Mouse (Mus musculus): ENCODE data around the gene Ntn4.
"Not testable (repeated sequence)": the region's sequence is repeated elsewhere in the genome, so short reads cannot be mapped to it uniquely, and the experiment has no call there.

Gene Ntn4

DNA sequence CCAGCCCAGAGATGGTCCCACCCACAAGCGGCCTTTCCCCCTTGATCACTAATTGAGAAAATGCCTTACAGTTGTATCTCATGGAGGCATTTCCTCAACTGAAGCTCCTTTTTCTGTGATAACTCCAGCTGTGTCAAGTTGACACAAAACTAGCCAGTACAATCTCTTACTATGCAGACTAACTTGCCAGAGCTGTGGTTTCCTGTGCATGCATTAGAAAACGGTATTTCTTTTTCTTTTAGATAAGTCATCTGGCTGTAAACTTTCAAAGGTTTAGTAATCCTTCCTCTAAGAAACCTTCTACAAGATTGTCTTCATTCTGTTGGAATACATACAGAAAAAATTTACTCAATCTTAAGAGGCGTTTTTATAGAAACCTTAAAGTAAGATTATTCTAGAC is 44.9 kb downstream of the Ntn4 start:
- not testable (repeated sequence) for DNase-seq (ENCODE audit: low spot score)

DNA sequence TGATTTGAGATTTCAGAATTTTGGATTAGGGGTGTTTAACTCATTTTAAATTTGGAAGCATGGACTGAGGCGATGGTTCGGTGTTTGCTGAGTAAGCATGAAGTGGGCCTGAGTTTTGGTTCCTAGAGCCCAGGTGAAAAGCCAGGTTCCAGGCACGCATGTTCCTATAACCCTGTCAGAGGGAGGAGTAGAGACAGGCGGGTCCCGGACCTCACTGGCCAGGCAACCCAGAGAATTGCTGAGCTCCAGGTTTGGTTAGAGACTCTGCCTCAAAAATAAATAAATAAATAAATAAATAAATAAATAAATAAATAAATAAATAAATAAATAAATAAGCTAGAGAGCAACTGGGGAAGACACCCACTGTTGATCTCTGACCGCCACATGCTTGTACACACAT is 46.1 kb downstream of the Ntn4 start:
- no peak for DNase-seq (ENCODE audit: low spot score)

DNA sequence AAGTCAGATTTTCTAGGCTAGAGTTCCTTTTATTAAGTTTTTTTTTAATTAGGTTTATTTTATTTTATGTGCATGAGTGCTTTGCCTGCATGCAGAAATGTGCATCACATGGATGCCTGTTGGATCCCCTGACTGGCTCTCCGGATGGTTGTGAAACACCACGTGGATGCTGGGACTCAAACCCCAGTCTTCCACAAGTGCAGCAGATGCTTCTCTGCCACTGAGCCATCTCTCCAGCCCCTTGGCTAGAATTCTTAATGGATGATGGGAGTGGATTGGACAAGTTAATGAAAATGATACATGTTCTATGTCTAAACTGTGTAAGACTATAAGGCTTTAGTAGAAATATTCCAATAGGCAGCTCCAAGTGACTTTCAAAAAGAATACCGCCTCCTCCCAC is 47.3 kb downstream of the Ntn4 start:
- no peak for DNase-seq (ENCODE audit: low spot score)

DNA sequence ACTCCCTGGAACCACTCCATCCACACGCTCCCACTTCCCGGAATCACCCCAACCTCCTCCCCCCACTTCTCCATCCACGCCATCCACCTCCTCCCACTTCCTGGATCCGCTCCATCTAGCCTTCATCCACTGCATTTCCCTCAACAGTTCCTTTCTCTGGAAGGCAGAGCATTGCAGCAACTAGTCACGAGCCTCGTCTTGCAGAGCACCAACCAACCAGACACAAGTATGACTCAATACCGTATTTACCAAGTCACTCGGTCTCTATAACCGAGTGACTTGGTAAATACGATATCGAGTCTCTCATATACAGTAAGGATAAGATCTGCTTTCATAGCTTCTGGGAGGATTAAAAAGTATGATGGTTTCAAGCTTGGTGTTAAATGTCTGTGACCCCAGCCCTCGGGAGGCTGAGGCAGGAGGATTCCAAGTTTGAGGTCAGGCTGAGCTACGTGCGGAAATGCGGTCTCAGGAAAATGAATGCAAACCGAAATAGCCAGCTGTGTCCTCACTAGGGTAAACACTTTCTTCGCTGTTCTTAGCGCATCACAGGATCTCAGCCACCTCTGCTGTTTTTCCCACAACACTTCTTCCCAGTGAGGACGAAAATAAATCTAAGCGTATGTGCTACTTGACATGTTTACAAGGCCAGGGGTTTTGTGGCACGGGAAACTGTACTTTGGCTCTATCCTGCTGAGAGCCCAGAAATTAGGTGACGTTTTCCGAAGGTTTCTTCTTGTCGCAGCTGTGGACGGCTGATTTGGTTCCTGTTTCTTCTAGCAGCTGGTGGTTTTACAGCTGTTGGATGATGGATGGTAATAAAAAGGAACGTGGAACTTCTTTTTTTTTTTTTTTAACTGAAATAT is 48.1 kb downstream of the Ntn4 start:
- no peak for DNase-seq (ENCODE audit: low spot score)

DNA sequence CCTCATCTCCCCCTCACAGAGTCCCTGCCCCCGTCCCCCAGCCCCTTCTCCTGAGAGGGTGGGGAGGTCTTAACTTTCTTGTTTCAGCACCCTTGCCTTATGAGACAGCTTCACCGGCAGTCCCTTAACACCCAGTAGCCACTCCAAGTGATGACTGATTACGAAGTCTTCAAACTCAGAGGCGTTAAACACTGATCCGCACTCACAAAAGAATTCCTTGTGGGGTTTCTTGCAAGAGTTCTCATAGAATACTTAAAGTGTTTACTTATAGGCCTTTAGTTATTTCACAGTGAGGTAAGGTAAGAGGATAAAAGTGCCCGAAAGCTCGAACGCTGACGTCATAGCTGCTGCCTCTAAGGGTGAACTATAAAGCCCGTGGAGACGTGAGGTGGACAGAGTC is 50.9 kb downstream of the Ntn4 start:
- DNase-seq (ENCODE audit: low spot score) = no peak

DNA sequence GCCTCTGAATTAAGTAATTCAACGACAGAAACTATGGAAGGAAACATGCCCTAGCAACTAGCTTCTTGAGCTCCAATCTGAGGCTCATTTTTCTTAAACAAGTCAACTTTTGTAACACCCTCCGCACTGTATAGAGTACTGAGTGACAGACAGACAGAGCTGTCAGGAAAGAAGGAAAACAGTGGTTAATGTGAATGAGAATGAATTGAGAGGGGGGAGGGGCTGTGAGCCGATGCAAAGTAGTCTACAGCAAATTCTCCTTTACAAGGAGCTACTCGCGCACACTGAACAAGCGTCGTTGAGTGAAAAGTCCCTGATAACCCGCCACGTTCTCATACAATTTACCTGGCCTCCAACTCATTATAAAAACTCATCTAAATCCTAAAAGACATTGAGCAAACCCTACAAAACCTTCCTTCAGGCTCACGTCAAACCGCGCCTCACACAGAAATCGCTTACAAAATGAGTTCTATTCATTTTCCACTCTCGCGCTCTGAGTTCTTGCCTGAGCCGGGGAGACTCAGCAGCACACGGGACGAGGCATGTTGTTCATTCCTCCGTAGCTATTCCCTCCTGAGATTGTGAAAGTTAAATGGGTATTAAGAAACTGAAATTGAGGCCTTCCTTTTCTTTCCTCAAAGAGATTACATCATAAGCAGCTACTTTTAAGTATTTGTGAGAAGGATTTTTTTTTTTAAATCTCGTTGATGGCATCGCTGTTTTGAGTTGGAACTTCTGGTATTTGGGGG is 54.7 kb downstream of the Ntn4 start:
- DNase-seq (ENCODE audit: low spot score) = no peak

DNA sequence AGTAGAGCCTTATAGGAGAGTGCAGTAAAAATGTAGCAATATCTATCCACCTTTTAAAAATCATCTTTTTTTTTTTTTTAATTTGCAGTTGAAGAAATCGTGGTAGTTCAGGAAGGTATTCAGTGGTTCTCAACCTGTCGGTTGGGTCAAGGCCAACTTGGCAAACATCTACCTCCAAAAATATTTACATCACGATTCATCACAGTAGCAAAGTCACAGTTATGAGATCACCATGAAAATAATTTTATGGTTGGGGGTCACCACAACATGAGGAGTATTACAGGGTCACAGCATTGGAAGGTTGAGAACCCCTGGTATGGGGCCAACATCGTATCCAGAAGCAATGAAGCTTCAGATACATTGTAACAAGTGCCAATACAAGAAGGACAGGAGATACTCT is 55.5 kb downstream of the Ntn4 start:
- DNase-seq (ENCODE audit: low spot score) = no peak

DNA sequence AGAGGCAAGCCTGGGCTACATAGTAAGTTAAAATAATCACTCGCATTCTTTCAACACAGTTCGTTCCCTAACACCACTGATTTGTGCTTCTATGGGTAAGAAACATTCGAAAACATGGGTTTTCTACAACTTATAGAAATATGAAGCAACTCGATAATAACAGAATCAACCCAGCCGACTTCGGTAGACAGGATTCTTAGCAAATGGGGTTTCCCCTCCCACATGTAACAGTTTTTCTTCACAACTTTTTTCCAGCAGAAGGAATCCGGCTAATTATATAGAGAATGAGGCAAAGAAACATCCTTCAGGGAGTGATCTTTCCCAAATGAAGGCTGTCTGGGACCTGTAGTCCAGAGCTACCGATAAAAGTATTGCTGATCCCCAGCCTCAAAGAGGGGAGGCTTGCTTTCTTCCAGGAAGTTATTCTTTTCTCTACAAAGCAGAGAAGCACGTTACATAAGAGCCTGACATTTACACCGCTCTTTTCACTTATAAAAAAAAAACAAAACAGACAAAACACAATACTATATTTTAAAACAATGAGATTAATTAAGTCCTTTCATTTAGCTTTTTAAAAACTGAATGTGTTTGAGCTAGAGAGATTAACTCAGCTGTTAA is 57.5 kb downstream of the Ntn4 start:
- no peak for DNase-seq (ENCODE audit: low spot score)

DNA sequence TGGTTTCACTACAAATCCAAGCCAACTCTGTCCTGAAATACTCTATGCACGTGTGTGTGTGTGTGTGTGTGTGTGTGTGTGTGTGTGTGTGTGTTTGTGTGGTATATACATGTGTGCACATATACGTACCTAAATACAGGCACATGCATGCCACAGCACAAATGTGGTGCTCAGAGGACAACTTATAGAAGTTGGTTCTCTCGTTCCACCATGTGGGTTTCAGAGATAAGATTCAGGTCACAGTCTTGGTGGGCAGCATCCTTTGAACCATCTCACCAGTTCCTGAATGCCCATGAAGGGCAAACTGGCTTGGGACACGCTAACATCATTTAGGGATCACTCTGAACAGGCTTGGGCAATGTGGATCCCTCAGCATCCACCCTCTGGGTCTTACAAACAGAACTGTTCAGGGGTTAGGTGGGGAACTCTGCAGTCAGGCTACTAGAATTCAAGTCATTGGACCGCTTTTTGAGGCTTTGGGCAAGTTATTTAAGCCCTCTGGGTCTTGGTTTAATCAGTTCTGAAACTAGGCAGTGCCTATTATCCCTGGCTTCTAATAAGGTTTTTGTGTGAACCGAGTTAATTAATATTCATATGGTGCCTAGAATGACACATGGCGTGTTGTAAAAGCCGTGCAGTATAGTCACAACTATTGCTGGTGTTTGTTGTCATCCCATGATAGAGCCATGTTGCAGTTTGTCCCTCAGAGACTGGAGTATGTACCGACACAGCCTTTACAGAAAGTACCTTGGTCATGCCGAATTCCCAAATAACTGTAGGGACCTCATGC is 59.4 kb downstream of the Ntn4 start:
- DNase-seq (ENCODE audit: low spot score) = no peak

DNA sequence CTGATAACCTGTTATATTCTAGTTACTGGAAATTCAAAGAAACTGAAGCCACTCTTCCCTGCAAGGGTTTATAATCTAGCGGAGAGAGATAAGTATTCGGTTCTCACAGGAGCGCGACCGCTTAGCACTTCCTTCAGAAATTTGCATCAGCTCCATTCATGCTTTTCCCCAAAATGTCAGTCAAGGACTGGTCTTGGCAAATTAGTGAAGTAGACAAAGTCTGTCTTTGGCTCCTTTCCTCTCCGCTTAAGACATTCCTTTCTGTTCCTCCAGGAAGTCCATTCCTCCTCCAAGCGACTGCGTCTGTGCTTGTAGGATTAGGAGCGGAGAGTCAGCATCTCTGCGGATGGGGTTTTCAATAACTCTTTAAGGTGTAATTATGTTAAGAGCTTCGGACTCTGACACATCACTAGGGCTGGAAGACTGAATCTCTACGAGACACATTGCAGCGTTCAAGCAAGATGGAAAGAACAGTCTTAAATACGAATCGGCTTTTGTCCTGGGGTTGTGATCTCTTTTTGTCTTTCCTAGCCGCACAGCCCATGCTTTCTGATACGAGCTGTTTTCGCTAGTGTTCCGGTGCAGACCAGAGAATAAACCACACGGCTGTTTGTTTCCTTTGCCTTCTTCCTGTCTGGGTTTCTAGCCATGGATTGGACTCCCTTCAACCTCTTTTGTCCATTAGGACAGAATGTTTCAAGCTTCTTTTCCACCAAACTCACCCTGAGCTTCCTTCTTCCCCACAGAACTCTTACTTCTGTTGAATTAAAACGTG is 60.3 kb downstream of the Ntn4 start:
- DNase-seq (ENCODE audit: low spot score) = no peak

DNA sequence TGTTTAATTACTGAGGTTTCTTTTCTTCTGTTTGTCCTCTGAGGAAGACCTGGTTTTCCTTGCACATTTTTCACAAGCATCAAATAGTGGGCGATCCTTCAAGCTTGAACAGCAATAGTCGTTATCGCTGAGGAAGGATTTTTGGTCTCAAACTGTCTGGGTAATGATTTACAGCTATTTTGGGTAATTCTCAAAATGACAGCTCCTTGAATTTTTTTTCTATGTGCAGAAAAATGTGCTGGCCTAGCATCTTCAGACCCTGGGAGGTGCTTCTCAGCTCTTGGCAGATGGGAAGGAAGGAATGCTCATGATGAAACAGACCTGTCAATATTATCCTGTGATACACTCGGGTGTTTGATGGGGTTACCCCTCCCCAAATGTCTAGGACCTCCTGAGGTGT is 63.5 kb downstream of the Ntn4 start:
- DNase-seq (ENCODE audit: low spot score) = no peak

DNA sequence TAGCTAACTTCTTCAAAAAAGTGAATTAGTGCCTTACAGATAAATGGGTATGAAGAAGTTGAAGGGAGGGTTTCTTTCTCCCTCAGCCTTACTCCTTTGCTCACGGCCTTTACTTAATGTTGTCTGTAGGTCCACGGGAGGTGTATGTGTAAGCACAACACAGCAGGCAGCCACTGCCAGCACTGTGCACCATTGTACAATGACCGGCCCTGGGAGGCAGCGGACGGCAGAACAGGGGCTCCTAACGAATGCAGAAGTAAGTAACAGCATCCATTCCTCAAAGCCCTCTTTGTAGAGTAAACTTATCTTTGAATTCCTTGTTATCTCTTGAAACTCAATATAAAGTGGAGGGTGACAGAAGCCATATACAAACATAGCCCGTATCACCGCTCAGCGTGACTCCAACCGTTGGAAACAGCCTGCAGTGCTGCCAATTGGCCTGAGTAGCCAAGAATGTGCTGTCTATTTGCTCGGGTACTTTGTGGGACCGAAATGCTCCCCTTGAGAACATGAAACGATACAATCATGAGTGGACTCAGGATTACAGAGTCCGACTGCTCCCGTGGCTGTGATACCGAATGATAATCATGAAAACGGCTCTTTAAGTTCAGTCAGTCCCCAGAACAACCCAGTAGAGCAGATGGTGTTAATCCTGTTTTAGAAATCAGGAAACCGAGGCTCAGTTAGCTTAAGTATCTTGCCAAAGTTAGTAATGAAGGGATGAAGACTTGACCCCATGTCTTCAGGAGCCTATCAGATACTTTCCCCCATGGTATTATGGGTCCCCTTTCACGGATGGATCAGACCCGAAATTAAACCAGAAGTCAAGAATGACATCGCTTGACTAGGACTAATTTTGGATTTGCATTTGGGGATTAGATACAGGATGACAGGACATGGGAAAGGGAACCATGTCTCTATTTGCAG is 66.9 kb downstream of the Ntn4 start:
- DNase-seq (ENCODE audit: low spot score) = no peak

DNA sequence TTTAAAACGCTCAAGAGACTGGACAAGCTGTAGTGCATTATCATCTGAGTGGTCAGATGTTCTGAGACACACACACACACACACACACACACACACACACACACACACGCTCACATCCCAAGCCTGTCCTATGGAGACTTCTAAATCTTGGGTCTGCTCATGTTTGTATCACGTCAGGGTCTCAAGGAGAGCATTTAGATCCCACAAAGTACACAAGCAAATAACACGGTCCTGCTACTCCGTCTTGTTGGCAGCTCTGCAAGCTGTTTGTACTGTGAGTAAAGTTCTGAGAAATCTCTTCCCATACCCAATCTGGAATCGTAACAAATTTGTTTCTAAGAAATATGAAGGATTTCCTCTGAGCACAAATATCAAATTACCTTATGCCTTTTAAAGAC is 67.6 kb downstream of the Ntn4 start:
- no peak for DNase-seq (ENCODE audit: low spot score)

DNA sequence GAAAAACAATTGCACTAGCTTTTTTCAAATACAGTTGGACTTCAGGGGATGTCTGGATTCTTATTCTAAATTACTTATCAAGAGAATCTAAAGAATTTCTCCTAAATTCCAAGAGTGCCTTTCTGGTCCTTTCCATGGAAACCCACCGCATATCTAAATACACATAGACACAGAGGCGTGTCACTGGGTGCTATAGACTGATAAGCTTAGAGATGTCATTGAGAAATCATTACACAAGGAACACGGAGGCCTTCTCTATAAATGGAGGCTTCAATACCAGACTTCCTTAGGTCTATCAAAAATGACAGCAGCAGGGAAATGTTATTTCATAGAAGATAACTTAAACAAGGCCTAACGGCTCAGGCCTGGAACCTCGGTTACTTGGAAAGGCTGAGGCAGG is 68.0 kb downstream of the Ntn4 start:
- no peak for DNase-seq (ENCODE audit: low spot score)

DNA sequence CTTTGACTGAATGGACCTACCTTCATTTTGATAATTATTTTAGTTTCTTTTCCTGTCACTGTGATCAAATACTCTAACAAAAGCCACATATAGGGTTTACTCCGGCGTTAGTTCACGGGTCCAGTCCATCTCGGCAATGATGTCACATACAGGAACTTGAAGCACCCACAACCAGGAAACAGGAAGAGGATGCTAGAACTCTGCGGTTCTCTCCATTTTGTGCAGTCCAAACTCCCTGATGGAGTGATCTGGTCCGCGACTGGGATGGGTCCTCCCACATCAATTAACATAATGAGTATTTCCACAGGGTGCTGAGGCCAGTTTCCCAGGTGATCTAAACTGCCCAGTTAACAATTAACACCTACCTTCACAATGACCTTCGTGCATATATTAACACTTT is 69.1 kb downstream of the Ntn4 start:
- DNase-seq (ENCODE audit: low spot score) = no peak

DNA sequence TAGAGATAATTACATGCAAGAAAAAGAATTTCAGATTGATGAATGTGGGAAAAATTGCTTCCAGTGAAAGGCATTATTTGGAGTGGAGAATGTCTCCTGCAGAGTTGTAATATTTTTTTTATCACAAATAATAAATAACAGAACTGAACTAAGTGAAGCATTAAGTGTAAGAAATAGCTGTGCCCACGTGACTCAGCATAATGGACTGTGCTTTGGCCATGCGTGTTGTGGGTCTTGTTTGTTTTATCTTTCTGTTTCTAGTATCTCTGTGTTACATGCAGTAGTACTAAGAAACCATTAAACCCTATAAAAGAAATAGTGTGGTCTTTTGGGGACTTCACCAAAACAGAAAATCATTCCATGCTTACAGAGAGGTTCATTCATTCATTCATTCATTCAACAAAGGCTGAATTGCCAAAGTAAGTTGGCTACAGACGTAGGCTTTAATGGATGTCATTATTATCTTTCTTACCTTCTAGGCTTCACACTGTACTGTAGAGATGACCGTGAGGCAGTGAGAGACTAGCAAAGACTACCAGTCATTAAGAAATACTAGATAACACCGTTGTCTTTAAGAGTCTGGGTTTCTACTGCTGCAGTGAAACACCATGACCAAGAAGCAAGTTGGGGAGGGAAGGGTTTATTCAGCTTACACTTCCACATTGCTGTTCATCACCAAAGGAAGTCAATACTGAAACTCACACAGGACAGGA is 81.3 kb downstream of the Ntn4 start:
- DNase-seq (ENCODE audit: low spot score) = no peak

DNA sequence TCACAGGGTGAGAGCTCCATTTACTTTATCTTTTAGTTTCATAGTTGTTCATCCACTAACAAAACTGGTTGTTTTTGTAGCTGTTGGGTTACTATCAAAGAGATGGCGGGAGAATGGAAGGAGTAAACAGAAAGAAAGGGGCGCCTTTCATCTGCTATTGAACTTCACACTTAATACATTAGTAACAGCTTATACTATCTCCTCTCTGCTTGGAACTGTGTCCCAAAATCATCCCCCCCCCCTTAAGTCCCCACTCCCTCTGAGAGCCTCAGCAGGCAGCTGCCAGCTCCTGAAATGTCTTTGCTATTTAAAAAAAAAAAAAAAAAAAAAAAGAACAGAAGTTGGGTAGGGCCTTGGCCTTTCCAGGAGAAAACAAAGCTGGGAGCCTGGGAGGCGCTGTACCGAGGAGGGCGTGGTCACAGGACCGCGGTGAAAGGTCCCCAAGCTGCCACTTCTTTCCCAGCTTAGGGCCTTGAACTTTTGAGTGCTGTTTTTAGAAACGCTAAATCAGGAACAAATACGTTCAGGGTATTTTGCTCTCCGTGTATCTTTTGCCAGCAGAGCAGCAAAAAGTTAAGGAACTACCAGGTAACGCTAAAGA is 83.6 kb downstream of the Ntn4 start:
- DNase-seq (ENCODE audit: low spot score) = no peak

DNA sequence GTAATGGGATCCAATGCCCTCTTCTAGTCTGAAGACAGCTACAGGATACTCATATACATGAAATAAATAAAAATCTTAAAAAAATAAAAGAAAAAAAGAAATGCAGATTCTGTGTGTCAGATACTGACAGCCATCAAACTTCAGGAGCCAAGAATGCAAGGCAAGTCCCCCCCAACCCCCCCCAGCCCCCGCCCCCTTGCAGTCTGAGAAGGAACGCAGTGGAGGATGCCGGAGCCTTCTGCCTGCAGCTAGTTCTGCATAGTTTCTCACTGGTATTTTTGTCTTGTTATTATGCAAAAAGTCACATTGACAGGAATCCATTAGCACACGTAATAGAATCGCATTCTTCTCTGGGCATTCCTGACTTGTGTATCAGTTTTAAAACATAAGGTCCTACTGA is 87.7 kb downstream of the Ntn4 start:
- DNase-seq (ENCODE audit: low spot score) = no peak

DNA sequence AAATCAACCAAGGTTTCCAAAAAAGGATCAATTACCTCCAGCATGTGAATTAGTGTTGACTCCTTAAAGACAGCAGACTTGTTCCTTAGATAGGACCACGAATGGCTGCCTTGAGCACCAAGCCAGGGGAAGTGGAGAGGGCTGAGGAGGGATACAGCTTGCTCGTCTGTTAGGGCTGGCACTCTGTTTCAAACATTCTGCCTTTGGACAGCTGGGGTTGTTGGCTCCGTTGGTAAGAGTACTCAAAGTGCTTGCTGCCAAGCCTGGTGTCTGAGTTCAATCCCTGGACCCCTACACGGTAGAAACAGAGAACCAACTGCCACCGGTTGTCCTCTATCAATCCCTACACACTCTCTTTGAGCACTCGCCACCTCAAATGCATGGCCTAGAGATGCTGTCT is 90.0 kb downstream of the Ntn4 start:
- no peak for DNase-seq (ENCODE audit: low spot score)
